Mouse (Mus musculus) cerebellum, postnatal 4 days (tissue): Measurements from ENCODE around the gene Hist1h2ak.

Experiments
- DNase-seq, 2 experiments: peaks; one replicate each; pipeline ENCODE4 v3.0.0; 2022; ENCODE audit warnings: low spot score in 2 of 2, mixed read lengths in 1 of 2

Hist1h2ak gene

DNA sequence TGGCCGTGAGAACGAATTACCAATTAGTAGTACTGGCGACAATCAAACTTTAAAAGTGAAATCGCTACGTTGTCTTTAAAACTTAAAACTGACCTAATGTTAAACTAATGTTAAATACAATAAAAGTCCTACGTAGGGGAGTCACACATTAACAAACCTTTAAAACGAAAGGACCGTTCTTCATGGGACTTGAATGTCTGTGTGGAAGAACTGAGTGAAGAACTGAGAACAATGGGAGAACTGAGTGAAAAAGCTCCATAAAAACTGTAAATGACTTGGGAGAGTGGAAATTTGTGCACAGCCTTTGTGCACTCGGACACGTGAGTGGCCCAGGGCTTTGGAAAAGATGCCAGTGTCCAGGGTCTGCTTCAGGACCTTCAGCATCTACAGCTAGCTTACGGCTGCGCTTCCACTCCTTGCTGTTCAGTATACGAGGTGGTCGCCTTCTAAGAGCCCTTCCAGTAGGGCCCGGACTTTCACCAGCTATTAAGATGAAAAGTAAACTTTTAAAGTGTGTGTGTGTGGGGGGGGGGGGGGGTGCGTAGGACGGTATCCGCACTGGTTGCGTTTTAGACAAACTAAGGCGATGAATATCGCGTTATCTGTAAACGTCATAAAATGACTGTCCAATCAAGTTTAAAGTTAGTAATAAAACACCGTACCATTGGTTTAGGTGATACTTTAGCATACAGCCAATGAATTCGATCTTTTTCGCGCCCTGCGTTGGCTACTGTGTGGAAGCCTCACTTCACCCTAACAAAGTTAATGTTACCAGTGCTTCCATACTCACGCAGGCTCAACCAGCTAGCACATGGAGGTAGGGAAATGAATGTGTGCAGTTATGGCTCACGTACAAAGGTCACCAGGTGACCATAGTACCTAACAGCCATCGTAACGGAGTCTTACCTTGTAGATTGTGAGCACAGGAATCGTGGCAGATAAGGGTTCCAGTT is 25.5 kb upstream of the Hist1h2ak start:
- peak; percentile 28 to 56 for DNase-seq

- no peak for DNase-seq
Observed at GRCm38 (mm10) chr13:21755707-21756106, 2.1 kb upstream of the Hist1h2ak start.

GRCm38 (mm10) chr13:21754294-21755001 is 821 bp upstream of the Hist1h2ak start:
- DNase-seq = peak in 1 of 2 experiments; percentile 21

GRCm38 (mm10) chr13:21753051-21753523 is 540 bp downstream of the Hist1h2ak start:
- DNase-seq = no peak

DNA sequence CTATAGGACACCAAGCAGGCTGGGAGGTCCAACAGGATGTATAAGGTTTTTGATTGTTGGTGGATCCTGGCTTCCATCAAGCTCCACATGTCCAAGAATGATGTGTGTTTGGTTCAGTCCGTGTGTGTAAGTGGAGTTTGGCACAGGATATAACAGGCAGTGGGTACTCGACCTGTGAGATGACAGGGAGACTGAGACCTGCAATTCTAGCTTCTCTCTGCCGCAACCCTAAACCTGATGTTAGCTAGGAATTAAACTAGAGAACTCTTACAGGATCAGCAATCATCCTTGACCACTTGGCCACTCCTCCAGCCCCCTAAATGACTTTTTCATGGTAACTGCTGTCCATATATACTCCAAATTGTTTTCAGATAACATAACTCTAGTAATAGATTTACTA is 1.3 kb downstream of the Hist1h2ak start:
- no peak for DNase-seq

DNA sequence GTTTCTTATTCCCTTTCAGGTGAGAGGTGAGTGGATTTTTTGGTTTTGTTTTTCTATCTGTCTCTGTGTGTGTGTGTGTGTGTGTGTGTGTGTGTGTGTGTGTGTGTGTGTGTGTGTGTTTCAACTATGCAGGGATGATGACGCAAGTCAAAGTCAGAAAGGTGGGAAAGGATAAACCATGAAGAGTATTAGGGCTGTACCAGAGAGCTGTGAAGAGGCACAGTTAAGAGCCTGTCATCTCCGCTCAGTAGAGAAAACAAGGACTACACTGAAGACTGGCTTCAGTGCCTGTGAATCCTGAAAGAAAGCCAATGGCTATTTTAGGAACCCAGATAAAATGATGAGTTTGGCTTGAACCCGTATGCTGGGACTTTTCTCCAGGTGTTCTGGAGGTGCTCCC is 1.8 kb downstream of the Hist1h2ak start:
- DNase-seq = no peak

GRCm38 (mm10) chr13:21751417-21751816 is 2.2 kb downstream of the Hist1h2ak start:
- no peak for DNase-seq

GRCm38 (mm10) chr13:21750159-21751017 is 3.2 kb downstream of the Hist1h2ak start, which contains the start of gene Hist1h4k:
Gene Hist1h4k, minus strand, starts transcription at chr13:21750505.
- peak; percentile 92 to 95 for DNase-seq

GRCm38 (mm10) chr13:21749387-21750158 is 4.1 kb downstream of the Hist1h2ak start:
- no peak for DNase-seq

GRCm38 (mm10) chr13:21745006-21745405 is 8.6 kb downstream of the Hist1h2ak start:
- no peak for DNase-seq

DNA sequence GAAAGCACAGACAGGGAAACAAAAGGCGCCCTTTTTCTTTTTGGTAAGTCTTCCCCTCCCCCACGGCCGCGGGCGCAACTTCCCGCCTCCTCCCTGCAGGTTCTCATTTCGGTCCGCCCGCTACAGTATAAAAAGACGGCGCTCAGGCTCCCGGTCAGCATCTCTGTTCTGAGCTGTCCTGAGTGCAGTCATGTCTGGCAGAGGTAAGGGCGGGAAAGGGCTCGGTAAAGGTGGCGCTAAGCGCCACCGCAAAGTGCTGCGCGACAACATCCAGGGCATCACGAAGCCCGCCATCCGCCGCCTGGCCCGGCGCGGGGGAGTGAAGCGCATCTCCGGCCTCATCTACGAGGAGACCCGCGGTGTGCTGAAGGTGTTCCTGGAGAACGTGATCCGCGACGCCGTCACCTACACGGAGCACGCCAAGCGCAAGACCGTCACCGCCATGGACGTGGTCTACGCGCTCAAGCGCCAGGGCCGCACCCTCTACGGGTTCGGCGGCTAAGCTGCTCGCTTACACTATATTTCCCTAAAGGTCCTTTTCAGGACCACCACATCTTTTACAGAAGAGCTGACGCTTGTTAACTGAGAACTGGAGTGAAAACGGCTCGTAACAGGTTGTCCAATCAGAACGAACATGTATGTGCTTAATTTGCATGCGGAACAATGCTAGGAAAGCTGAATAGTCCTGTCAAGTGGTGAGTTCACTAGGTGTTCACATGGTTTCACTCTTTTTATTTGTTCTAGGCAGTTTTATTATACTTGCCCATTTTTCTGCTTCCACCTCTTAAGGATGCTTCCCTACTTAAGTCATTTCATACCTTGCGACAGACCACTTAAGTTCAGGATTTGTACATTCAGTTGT is 18.5 kb downstream of the Hist1h2ak start, which contains the start of gene Hist1h4j:
Gene Hist1h4j (plus strand): TSS at position 159 of the 862 bp plus-strand sequence.
- DNase-seq = peak; percentile 61 to 79

DNA sequence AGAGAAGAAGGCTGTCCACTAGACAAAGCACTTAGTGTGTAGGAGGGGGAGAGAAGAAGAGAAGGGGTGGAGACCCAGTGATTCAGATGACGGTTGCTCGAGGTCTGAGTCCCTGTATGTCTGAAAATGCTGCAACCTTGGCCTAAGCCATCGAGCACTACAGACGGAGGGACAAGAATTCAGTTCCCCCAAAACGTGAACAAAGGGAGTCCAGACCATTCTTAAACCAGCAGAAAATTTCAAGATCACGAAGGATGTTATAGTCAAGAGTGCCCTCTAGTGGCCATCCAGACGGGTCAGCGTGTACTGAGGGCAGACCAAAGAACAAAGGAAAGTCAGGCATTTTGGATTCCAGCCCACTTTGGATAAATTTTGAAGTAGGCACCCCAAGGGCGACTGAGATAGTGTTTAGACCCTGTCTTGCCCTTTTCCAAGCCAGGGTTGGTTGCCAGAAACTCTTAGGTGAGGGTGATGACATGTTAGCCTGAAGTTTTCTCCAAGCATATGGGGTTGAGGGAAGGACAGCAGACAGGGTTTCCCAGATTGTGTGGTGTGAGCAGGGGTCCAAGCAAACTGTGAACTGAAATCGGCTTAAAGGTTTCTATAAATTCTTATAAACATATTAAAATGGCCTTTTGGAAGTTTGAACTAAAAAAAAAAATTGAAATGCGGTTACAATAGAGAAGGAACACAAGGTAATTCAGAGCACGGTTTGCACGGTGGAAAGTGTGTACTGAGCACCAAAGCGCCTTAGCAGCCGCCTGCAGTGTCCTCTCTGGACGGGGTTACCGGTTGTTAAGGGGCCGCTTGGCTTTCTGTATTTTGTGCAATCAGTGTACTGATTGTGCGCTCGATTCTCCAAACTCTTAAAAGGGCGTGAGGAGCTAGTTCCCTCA is 19.4 kb downstream of the Hist1h2ak start:
- DNase-seq = peak; percentile 26 to 82

- DNase-seq = no peak
Observed at GRCm38 (mm10) chr13:21733466-21733865, 20.2 kb downstream of the Hist1h2ak start.

DNA sequence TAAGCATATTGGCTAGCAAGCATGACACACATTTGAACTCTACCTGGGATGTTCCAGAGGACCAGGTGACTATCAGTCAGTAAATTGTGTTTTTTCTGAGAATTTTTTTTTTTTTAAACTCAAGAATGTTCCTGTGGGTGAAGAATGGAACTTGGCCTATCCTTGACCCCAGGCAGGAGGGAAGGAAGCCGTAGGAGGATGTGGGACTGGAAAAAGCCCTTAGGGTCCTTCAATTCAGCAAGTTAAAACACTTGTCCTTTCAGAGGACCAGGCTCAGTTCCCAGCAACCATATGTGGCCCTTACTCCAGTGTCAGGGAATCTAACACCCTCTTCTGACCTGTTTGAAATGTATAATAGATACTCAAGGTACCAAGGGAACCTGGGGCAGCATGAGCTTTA is 24.1 kb downstream of the Hist1h2ak start:
- no peak for DNase-seq

DNA sequence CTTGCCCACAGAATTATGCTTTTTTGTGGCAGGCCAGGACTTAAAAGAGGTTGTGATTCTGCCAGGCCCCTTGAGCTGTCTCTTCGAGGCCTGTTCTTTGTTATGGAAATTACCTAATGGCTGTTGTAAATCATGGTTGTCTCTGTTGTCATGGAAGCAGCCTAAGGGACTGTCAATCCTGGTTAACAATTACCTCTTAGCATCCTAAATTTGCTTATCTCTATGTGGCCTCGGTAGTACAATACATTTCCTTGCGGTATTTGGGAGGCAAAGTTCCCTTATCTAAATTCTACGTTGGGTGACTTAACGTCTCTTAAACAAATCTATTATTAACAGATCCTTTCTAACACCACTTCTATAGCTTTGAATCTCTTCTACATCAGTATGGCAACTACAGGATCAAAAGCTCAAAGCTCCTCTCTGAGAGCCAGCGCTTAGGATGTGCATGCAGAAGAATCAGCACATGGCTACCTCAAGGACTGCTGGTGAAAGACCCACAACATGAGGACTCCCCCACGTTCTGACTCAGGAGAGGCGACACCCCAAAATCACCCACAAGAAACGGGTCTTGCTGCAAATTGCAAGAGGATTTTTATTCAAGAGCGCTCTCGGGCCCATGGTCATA is 25.6 kb downstream of the Hist1h2ak start:
- no peak for DNase-seq

- no peak for DNase-seq
Observed at GRCm38 (mm10) chr13:21722993-21723836, 30.4 kb downstream of the Hist1h2ak start.

DNA sequence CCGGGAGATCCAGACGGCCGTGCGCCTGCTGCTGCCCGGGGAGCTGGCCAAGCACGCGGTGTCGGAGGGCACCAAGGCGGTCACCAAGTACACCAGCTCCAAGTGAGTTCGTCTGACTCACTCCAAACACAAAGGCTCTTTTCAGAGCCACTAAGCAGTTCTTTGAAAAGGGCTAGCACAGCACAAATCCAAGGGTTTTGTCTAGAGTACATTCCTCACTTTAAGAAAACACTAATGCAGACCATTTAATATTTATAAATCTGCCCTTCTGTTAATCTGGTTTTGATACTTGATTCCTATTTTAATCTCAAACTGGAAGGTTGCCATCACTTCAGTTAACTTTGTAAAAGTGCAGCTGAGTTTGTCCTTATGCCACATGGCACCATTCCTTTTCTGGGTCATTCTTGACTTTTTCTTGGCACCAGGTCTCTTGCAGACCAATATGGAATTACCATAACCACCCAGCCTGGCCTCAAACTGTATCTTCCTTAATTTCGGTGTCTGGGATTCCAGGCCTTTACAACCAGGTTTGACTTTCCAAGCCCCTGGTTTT is 31.2 kb downstream of the Hist1h2ak start:
- no peak for DNase-seq
